Mouse (Mus musculus) erythroid progenitor cell, adult 5-6 weeks (primary cell): ENCODE measurements around the gene Gusb. TPM values are rescaled to one million over a fixed set of nuclear protein-coding genes. Genes with fewer than 3 reads are reported as not detected.
"Not testable (repeated sequence)": the region's sequence is repeated elsewhere in the genome, so short reads cannot be mapped to it uniquely, and the experiment has no call there.

Experiments used
- ATAC-seq: replicated peaks from 2 replicates; pipeline ENCODE4 v1.8.0; 2016; ENCODE audit warnings: moderate number of reproducible peaks, mild to moderate bottlenecking, moderate TSS enrichment, inconsistent platforms; ENCODE audit not compliant: poor library complexity, low FRiP score, severe bottlenecking
- total RNA-seq, 2 experiments: library from RNA; stranded (forward) in 1 of 2; stranded (reverse) in 1 of 2; fragments of 150-400 nt in 1 of 2; fragments of 186-747, 209-891 nt in 1 of 2; gene quantifications; 2 replicates each; pipeline versions ENCODE4 v1.2.3 to v1.2.4; 2015 to 2017; ENCODE audit warnings: low replicate concordance in 2 of 2

The Gusb gene
- total RNA-seq (2015; ENCODE audit: low replicate concordance) (24.9 and 27.2 TPM in 2 replicates), total RNA-seq (2017; ENCODE audit: low replicate concordance) (5.4 and 15.1 TPM in 2 replicates)

GRCm38 (mm10) chr5:130002301-130003146 lies at the start of gene Gusb:
TSS of gene Gusb (minus strand) at chr5:130003049.
- peak; percentile 76 for ATAC-seq

- ATAC-seq: no peak
These were observed 49.7 kb upstream of the Gusb start for GRCm38 (mm10) chr5:130052510-130052909.

DNA sequence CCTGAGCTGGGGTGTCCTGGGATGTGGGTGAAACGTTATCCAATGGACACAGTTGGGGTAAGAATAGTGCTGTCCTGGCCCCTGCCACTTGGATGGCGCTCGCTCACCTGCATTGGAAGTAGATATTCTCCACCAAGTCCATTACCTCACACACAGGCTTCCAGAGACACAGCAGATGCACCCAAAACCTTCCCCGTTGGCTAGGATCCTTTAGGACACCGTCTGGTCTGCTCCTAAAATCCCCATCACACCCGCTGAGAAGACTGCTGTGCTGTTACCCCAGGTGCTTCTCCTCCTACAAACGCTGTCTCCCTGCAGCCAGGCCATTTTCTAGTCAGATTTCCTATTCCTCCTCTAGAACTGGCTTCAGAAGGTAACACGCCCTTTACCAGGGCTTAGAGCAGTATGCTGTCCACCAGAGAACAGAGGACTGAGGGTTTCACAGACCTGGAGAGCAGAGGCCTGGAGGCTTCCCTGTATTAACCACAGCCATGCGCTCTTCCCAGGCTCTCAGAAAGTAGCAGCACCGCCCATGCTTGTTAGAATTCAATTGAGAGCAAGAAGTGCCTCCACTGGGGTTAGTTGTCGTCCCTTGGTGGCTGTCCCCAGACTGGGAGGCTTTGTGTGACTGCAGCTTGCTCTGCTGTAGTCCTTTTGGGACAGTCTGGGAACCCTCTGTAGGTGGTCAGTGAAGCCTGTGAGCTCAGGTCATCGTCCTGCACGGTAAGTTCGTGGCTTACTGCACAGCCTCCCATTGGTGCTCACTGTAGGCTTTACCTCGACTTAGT lies 48.4 kb upstream of the Gusb start:
- no peak for ATAC-seq

GRCm38 (mm10) chr5:130050416-130050815 lies 47.6 kb upstream of the Gusb start:
- ATAC-seq: no peak

DNA sequence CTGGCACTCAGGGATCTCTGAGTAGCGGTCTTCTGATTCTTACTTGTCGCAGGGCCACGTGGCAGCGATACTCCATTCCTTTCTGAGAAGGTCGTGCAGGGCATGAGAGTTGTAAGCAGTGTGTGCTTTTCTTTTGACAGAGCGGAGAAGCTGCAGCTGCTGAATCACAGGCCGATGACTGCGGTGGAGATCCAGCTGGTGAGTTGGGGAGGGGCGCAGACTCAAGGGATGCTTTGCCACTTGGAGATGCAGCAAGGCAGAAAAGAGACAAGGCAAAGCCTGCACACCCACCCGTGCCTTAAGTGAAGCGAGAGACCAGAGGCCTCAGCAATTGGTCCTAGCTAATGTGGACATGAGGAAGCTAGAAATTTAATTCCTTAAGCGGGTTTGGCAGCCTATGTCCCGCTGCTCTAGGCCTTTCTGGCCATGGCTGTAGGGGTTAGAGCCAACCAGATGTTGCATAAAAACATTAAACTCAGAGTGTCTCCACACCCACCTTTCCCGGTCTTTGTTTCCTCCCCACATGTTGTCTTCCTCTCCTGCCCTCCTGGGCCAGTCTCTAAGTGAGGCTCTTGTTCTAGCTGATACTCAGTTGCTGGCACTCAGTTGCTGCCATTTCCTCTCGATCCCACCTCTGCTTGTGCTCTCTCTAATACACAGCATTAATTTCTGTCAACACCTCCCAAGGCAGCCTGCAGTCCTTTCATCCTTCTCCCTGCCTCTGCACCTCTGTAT lies 46.1 kb upstream of the Gusb start:
- ATAC-seq: no peak

DNA sequence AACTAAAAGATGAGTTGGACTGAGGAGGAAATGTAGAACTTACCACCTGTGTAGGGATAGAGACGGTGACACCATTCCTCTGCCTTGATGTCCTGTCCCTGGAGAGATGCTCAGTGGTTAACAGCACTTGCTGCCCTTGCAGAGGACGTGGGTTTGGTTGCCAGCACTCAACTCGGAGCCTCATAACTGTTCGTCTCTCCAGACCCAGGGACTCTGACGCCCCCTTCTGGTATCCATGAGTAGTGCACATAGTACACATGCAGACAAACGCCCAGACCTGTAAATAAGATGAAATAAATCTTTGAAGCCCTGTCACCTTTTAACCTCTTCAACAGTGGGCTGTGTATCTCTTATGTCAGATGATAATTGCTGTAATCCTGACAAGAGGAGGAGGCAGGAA lies 44.2 kb upstream of the Gusb start:
- ATAC-seq: no peak

GRCm38 (mm10) chr5:130046589-130046988 lies 43.7 kb upstream of the Gusb start:
- ATAC-seq: no peak

DNA sequence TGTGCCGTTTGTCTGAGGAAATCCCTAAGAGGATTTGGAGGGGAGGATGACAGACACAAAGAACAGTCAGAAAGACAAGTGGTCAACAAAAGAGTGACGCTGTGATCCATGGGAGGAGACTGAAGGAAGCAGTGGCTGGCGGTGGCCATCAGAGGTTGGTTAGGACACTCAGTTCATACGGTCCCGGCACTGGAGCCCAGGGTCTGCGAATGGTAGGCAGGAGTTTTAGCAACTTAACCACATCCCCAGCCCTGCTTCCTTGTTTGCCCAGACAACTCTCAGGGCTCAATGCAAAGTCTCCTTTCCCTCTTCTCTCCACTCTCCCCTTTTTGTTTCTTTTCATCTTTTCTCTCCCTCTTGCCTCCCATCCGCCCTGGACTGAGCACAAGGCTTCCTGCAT lies 43.3 kb upstream of the Gusb start:
- no peak for ATAC-seq

DNA sequence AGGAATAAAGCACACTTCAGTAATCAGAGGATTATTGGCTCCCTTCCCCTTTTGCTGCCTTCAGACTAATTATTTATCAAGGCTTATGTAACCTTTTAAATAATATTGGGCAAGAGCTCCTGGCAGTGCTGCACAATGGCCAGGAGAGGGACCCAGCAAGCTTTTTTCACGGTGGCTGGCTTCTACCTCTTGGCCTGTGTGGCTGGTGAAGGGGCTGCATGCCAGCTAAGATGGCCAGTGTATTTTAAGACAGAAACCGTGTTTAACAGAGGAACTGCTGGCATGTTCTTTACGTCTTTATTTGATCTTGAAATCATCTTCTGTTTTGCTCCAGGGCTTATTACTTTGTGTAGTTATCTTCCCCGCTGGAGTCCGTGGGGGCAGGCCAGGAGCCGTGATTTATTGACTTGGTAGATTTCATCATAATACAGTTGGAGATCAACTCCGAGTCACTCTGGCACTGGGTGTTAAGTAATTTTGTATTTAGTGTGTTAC lies 41.4 kb upstream of the Gusb start:
- ATAC-seq: no peak

- no peak for ATAC-seq
These were observed 40.9 kb upstream of the Gusb start for GRCm38 (mm10) chr5:130043741-130044140.

DNA sequence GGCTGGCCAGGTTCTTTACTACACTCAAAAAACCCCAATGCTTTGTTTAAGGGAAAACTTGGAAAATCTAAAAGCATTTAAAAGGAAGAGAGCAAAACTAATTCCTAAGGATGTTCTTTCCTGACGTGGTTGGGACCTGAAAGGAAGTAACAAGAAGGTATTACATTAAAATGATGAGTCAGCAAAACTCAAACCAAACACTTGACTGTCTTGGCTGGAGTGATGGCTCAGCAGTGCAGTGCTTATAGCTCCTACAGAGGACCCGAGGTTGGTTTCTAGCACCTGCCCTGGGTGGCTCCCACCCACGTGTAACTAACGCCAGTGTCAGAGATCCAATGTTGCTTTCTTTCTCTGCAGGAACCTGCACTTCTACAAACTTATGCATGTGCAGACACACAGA lies 38.4 kb upstream of the Gusb start:
- ATAC-seq: no peak

GRCm38 (mm10) chr5:130040797-130041196 lies 37.9 kb upstream of the Gusb start:
- no peak for ATAC-seq

DNA sequence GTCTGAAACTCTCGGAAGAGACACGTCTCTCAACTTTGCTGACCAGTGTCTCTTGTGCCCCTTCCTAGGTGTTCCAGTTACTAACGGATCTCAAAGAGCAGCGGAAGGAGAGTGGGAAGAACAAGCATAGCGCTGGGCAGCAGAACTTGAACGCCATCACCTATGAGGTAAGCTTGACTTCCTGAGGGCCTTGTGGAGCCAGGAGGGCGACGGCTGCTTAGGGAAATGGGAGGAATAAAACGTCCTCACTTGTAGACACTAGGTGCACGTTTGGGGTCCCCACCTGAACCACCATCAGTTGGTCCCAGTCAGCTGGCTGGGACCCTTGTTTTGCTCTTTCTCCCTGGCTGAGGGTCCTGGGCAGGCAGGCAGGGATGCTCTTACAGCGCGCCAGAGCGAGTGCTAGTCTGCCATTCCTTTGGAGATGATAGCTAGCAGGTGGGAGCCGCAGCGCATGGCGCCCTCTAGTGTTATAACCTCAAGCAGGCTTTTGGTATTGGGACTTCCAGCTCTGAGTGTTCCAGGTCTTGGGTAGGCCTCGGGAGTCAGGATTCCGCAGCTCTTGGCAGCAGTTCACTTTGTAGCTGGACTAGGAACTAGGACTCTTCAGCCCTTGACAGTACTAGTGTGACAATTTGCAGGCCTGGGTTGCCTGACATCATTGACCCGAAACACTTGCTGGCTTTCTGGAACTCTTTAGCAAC lies 35.1 kb upstream of the Gusb start:
- peak; percentile 74; the same call in 1 of the 2 replicates for ATAC-seq

DNA sequence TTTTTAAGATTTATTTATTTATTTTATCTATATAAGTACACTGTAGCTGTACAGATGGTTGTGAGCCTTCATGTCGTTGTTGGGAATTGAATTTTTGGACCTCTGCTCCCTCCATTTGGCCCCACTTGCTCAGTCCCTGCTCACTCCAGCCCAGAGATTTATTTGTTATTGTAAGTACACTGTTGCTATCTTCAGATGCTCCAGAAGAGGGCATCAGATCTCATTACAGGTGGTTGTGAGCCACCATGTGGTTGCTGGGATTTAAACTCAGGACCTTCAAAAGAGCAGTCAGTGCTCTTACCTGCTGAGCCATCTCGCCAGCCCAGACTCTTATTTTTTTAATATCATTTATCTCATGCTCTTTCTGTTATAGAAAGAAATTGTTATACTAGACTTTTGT lies 33.5 kb upstream of the Gusb start:
- ATAC-seq: not testable (repeated sequence)

DNA sequence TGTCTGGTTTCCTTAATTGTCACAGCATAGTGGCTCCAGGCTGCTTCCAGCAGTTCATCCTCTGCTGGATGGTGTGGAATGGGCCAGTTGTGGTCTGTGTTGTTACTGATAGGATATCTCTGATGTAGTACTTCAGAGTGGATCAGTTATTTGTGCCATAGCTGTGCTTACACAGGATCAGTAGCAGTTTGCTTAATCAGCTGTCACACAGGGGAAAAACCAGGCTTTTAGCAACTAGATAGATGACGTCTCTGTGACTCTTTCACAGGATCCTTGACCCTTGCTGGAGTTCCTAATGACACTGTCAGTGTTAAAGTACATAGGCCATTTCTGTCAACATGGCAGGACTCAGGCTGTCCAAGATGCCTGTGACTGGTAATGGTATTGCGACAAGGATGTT lies 31.0 kb upstream of the Gusb start:
- ATAC-seq: no peak

DNA sequence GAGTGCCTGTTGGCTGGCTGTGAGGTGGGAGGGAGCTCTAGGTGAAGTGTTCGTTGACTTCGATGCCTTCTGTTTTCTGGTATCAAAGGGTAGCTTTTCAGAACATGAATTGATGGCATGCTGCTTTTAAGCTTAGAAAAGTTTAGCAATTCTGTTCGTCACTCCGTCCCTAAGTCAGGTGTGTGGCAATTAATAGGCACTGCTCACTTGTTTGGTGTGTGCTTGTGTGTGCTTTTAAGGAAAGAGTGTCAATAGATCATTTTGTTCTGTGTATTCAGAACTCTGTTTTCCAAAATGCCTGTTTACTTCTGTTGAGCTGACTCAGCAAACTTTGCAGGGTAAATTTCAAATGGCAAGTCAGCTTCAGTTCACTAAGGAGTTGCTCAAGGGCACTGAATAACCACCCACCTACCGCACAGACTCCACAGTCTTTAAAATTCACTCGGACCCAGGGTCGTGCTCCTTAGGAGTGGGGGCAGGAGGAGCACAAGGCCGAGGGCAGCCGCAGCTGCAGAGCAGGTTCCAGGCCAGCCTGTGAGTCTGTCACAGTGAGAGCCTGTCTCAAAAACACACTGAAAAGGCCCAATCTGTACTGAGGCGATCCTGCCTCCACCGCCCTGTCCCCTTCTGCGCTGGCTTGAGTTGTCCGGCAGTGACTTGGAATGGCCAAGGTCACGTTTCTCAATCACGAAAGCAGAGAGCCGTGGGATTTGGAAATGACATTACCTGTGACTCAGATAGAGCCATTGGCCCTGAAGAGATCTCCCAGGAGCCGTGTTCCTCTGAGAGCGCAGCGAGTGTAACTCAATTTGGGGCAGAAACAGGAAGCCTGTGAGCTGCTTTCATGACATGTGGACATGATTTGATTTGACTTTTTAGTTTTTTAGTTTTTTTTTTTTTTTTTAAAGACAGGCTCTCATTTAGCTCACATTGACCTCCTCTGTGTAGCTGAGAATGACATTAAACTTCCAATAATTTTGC lies 28.9 kb upstream of the Gusb start:
- no peak for ATAC-seq

DNA sequence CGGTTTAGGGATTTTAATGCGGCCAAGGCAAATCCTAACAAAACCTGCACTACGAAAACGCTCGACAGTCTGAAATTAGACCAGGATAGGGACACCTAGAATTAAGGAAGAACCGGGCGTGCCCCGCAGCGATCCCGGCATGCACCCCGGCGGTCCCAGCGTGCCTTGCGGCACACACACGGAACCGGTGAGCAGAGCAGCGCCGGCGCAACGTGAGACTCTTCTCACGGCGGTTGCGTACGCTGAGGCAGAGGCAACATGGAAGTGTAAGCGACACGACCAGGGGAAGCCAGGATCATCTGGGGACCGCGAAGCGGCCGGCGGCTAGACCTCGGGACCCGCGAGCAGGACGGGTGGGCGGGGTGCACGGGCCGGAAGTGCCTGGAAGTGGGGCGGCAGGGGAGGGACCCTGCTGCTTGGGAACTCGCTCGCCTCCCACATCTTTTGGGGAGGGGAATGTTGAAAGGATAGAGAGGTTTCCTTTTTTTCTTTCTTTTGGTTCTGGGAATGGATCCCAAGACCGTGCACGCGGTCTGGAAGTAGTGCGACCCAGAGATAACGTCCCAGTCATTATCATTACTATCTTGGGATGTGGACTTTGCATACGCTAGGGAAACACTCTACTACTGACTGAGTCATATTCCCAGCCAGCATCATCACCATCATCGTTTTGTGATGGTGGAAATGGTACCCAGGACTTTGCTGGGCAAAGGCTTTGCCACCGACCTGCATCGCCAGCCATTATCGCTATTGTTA lies 26.5 kb upstream of the Gusb start, which contains the start of the genes Asl and Crcp:
Gene Asl (minus strand): TSS at position 106 of the 756 bp plus-strand sequence.
Gene Crcp (plus strand): TSS at position 149 of the 756 bp plus-strand sequence.
- ATAC-seq: peak; percentile 93
